Mouse (Mus musculus) G1E (cell line): Measurements from ENCODE around the gene Bpifa6.

Source experiments
- CTCF ChIP-seq: IDR thresholded peaks from 2 replicates; pipeline ENCODE4 v1.5.1; 2012; ENCODE audit warnings: low read depth, low read length, inconsistent platforms, mixed read lengths
- GATA1 ChIP-seq: IDR thresholded peaks from 2 replicates; pipeline ENCODE4 v1.6.1; 2012; ENCODE audit warnings: borderline replicate concordance, low read length, inconsistent platforms, mixed read lengths
- TAL1 ChIP-seq: conservative IDR thresholded peaks from 2 replicates; pipeline ENCODE4 v1.6.1; 2012; ENCODE audit warnings: low read depth, low read length, inconsistent platforms, mixed read lengths

GRCm38 (mm10) chr2:154038932-154039331 lies 64.2 kb downstream of the Bpifa6 start:
- TF ChIP-seq CTCF: peak; percentile 57
- TF ChIP-seq TAL1: no peak
- TF ChIP-seq GATA1: no peak
